Mouse (Mus musculus): ENCODE results near the gene St6galnac3.

St6galnac3 gene

DNA sequence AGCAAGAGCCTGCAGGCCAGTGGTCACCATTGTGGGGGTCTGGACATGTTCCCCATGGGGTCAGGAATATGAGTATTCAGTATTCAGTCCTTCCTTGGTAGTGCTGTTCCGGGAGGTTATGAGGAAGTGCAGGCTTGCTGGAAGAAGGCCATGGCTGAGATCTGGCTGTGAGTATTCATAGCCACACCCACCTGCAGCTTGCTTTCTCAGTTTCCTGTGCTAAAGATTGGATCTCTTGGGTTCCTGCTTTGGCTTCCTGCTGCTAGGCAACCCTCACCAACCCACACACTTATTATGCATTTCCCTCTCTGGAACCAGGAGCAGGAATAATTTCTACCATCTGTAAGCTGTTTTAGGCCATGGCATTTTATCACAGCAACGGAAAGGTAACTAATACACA lies 267.8 kb downstream of the St6galnac3 start:
- no peak for DNase-seq

GRCm38 (mm10) chr3:153456227-153456626 lies 268.7 kb downstream of the St6galnac3 start:
- DNase-seq = no peak

DNA sequence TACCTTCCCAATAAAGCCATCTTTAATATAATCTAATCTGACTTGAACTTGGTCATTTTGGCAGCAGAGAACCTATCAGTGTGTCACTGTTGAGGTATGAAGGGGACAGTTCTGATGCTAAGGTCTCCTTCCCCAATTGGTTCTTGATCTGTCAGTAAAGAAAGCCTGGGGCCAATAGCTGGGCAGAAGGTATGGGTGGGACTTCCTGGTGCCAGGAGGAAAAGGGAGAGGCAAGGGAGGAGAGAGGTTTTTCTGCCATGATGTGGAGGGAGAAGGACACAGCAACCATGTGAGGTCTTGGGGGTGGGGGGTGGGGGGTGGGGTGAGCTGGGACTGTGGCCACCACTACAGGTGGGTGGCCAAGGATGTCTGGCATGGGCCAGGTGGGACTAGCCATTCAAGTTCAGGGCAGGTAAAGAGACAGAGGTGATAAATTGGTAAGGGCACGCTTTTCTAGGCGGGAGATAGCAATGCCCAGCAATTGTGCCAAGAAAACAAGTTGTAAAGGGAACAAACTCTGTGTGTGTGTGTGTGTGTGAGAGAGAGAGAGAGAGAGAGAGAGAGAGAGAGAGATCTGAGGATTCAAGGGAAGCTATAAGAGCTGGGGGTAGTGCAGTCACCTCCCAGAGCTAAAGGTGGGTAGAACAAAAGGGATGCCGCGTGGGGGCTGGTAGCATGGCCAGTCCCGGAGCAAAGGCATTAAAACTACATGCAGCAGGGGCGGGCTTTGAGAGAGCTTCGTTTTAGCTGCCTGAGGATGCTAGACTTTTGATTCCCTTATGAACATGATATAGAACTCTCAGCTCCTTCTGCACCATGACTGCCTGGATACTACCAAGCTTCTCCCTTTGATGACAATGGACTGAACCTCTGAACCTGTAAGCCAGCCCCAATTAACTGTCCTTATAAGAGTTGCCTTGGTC lies 271.6 kb downstream of the St6galnac3 start:
- DNase-seq = no peak

DNA sequence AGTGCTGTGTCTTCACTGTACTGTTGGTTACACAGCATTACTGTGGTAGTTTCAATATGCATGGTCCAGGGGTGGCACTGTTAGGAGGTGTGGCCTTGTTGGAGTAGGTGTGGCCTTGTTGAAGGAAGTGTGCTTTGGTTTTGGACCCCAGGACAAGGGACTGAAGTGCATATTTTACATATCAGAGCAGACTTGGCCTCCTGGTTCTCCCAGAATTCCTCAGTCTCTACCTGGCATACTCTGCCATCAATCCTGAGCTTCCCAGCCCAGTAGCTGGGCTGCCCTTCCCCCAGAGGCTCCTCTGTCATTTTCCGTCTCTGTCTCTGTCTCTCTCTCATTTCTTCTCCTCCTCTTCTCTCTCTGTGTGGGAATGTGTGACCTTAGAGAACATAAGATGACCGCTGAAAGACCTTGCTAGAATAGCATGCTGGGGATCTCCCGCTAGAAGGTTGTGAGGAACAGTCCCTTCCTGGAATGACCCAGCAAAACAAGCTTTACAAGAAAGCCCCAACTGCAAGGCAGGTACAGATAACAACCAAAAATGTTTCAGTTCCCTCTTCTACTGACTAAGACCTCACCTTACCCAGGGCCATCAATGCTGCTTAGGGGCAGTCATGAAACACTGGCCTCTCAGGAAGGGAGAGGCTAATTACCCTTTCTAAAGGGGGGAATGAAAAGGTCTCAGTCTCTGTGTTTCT lies 272.5 kb downstream of the St6galnac3 start:
- DNase-seq = no peak

- no peak for DNase-seq
Measured at GRCm38 (mm10) chr3:153441329-153441728, 283.6 kb downstream of the St6galnac3 start.

DNA sequence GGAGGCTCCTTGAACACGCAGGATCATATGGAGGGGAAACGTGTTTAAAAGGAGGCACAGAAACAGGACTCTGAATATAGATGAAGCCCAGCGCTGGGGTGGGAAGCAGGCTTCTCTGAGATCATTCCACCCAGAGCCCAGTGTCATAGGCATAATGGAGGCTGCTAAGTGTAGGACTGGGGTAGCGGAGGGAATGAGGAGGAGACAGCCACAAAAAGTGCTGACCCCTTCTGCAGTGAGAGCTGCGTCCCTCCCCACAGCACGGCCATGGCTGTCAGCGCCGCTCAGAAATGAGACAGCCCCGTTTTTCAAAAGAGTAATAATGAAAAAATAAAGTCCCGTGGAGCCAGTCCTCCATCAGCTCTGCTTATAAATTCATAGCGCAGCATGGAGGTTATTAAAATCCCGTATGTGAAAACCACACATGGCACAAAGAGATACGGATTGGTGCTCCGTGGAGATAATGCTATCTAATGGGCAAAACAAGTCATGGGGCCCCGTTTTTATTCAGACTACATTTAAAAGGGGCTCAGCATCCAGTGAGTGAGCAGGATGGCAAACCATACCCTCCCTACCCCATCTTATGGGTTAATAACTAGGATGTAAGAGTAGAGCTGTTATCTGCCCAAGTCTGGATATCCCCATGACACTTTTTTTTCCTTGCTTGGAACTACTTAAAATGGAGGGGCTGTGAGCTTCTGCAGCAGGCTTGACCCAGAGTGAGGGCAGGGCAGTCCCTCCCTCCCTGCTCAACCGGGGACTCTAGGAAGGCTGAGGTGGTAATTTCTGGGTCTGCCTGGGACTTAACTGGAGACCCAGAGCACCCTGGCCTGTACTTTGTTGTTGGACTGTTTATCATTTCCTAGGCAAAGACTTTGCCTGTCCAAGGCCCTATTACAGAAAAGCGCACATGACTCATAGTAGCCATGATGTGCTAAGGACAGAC lies 288.6 kb downstream of the St6galnac3 start:
- DNase-seq = no peak

GRCm38 (mm10) chr3:153433010-153433409 lies 292.0 kb downstream of the St6galnac3 start:
- no peak for DNase-seq

DNA sequence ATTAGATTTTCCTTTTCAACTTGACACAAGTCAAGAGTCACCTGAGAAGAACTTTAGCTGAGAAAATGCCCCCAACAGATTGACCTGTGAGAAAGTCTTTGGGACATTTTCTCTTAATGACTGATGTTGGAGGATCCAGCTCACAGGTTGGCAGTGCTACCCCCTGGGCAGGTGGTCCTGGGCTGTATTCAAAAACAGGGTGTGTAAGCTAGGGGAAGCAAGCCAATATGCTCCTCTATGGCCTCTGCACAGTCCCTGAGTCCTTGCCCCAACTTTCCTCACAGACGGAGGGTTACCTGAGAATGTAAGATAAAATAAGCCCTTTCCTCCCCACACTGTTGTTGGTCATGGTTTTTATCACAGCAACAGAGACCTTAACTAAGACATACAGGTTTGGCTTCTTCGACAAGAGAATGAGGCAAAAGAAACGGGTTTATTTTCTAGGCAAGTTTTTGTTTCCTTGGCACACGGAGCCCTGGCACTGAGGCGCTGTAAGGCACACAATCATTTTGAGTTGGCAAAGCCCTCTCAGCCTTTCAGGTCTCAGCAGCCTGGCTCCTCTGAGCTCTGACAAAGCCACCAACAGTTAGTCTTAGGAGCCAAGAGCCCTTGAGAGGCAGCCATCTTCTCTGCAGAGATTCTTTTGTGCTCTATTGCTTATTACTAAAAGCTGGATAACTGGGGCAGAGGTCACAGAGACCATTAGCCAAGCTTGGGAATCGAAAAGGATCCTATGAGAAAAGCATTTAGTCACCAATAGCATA lies 292.7 kb downstream of the St6galnac3 start:
- peak; percentile 18 for DNase-seq

- no peak for DNase-seq
Measured at GRCm38 (mm10) chr3:153429840-153430239, 295.1 kb downstream of the St6galnac3 start.

DNA sequence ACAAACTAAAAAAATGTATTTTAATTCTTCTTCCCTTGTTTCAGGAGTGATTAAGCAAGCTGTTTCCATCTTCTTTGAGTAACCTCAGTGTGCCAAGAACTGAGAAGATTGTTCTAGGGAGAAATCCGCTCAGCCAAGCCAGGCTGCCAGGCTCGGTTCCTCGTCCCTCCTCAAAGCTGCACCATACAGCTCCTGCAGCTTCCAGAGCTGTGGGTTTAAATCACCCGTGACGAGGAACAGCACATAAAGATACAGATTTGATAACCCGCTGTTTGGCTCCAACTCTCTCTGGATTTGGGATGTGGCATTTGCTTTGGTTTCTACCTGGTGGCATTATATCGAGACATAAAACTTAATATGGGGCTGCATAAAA lies 303.1 kb downstream of the St6galnac3 start:
- DNase-seq = no peak

DNA sequence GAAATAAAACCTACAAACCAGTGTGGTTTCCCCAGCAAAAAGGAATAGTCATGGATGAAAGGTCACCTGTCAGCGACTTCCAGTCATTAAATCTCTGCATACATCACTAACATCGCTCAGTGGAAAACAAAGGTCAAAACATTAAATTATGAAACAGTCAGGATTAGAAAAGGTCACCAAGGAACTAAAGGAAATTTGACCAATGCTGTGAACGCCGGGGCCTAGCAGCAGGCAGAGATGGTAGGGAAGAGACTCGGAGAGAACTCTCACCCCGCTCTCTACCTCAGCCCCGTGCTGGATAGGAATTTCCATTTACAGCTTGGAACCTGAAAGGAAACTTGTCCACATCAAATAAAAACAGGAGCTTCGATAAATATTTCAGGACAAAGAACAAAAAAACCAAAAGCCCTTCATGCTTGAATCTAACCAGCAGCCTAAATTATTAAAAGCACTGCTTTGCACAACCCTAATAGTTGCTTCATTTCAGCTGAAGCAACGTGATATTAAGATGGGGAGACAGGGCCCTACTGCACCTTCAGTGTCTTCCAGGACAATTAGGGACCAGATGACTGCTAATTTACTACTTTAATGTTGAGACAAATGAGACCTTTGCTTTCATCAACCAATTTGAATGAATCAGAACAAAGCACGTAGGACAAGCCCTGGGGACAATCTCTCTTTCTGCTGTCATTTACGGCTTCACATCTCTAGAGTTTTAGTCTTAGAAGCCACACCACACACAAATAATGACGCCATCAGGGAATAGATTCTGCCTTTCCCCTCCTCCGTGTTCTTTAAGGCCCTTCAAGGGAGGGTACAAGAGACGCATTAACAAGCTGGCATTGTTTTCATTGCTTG lies 303.7 kb downstream of the St6galnac3 start:
- no peak for DNase-seq

DNA sequence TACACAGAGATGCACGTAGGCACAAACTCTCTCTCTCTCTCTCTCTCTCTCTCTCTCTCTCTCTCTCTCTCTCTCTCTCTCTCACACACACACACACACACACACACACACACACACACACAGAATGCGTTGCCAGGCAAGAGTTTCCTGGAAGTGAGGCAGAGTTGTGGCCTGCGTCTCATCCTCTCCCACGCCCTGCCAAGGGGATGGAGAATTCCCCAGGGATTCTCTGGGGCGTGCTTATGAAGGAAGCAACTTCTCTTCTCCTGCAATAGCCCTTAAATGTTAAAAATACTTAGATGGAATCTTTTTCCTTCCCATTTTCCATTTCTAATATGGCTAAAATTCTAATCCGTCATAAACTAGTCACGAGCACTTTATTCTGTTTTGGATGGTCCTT lies 305.6 kb downstream of the St6galnac3 start:
- DNase-seq = no peak

- no peak for DNase-seq
Measured at GRCm38 (mm10) chr3:153417001-153417400, 308.0 kb downstream of the St6galnac3 start.

GRCm38 (mm10) chr3:153416383-153416782 lies 308.6 kb downstream of the St6galnac3 start:
- no peak for DNase-seq

GRCm38 (mm10) chr3:153414132-153414531 lies 310.8 kb downstream of the St6galnac3 start:
- DNase-seq = no peak

DNA sequence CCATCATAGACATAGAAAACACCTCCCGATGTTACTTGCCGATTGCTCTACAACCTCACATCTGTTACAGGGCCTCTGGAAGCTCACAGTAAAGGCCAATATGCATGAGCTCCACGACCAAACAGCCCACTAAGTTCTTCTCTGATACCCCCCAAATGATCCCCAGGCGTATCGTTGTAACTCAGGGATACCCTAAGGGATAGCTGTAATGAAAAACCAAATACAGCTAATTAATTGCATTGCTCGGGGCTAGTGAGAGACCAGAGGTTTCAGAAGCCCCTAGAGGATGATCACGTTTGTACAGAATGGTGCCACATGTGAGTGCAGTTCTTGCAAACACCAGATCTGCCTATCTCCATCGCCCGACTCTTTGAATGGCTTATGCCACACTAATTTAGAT lies 315.7 kb downstream of the St6galnac3 start:
- DNase-seq = no peak

- no peak for DNase-seq
Measured at GRCm38 (mm10) chr3:153408361-153408760, 316.6 kb downstream of the St6galnac3 start.

DNA sequence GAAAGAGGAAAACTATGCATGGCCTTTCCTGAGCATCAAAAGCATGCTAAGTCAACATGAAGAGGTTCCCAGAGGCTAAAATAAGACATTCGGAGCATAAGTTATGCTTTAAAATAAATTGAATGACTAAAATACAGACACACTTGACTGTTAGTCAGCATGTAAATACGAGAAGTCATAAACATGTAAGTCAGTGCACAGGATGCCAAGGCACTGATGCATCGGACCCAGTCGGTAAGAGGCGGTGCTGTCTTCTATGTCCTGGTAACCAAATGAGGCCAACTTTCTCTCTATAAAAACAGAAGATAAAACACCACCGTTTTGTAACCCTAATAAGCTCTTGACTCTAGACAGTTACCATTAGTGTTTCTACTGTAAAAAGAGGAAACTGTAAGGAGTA lies 317.3 kb downstream of the St6galnac3 start:
- no peak for DNase-seq

- no peak for DNase-seq
Measured at GRCm38 (mm10) chr3:153406858-153407257, 318.1 kb downstream of the St6galnac3 start.

DNA sequence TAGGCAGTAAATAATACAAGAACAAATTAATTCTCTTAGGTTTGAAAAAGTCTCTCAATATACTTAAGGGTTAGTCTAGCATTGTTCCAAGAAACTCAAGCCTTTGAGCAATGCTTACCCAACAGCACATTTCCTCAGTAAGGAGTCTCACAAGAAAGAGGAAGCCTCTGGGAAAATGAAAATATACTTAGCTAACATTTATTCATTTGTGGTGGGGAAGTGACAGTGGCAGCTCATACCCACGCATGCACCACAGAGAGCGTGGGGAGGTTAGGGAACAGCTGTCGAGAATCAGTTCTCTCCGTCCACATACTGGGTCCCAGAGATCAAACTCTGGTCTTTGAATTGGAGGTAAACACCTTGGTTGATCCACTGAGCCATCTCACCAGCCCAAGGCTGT lies 318.8 kb downstream of the St6galnac3 start:
- no peak for DNase-seq

DNA sequence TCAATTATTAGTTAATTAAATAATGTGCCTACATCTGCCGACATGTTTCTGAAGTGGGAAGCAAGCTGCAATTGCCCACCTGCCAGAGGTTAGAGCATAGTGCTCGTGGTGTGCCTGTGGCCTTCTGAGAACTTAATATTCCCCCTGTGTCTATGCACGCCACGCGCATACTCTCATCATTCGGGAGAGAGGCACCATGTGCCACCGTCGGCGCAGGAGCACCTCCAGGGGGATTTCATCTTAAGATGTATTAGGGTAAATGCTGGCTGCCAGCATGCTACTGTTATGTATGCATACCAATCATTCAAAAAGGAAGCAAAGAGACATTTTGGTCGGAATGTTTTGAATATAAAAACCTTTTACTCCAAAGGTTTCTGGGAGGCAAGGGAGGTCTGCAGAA lies 319.3 kb downstream of the St6galnac3 start:
- no peak for DNase-seq

Measured in cerebellum, adult 9-11 months (tissue).